Mouse (Mus musculus) embryonic fibroblast, embryonic 13.5 days (primary cell): ENCODE measurements around the gene Hnrnpc.

Experiments
- CTCF ChIP-seq: IDR thresholded peaks from 2 replicates; pipeline ENCODE4 v1.5.1; 2011; ENCODE audit warnings: mild to moderate bottlenecking, control low read depth, low read length, moderate library complexity, borderline replicate concordance; ENCODE audit not compliant: insufficient read depth
- POLR2A ChIP-seq: IDR thresholded peaks from 2 replicates; pipeline ENCODE4 v1.6.1; 2011; ENCODE audit warnings: low read depth, mild to moderate bottlenecking, control low read depth, low read length, moderate library complexity

DNA sequence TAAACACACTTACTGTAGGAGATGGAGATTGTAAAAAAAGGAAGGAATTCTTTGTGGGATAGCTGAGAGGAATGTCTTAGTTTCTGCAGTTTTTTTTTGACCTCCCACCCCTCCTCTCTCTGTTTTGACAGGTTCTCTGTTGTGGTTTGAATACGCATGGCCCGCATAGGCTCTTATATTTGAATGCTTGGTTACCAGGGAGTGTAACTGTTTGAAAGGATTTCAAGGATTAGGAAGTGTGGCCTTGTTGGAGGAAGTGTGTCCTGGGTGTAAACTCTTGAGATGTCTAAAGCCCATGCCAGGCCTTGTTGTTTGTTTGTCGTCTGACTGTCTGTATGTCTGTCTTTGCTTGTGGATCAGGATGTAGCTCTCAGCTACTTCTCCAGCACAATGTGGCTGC is 48.8 kb upstream of the Hnrnpc start:
- no peak for TF ChIP-seq CTCF
- TF ChIP-seq POLR2A = no peak
